Mouse (Mus musculus): ENCODE results near the gene Aicda.

- no peak for TF ChIP-seq CTCF (IDR thresholded peaks at IDR 0.05; ENCODE audit: low read depth)
- TF ChIP-seq EP300 (IDR thresholded peaks at IDR 0.05; ENCODE audit: low read depth): no peak
Measured at GRCm38 (mm10) chr6:122602242-122602991, 48.8 kb downstream of the Aicda start, which contains the start of gene Apobec1.

All from heart, postnatal 0 days (tissue).